Mouse (Mus musculus) cerebellum, postnatal 25 days (tissue): ENCODE results near the gene Rtf2.

Experiments
- DNase-seq, 2 experiments: peaks; one replicate each; pipeline ENCODE4 v3.0.0; 2021; ENCODE audit warnings: mixed read lengths in 2 of 2

Gene Rtf2

GRCm38 (mm10) chr2:172484696-172485370 is 44.5 kb downstream of the Rtf2 start:
- DNase-seq: no peak

GRCm38 (mm10) chr2:172496736-172497345 is 56.5 kb downstream of the Rtf2 start:
- DNase-seq: no peak

GRCm38 (mm10) chr2:172498823-172499222 is 58.5 kb downstream of the Rtf2 start:
- no peak for DNase-seq

- no peak for DNase-seq
Measured at GRCm38 (mm10) chr2:172500752-172501316, 60.5 kb downstream of the Rtf2 start.

- DNase-seq: peak; percentile 7 to 53
Measured at GRCm38 (mm10) chr2:172501341-172501740, 61.0 kb downstream of the Rtf2 start.

- DNase-seq: no peak
Measured at GRCm38 (mm10) chr2:172502168-172502567, 61.8 kb downstream of the Rtf2 start.

- no peak for DNase-seq
Measured at GRCm38 (mm10) chr2:172506121-172506520, 65.8 kb downstream of the Rtf2 start.

GRCm38 (mm10) chr2:172510056-172510712 is 69.8 kb downstream of the Rtf2 start:
- DNase-seq: no peak

GRCm38 (mm10) chr2:172510899-172511298 is 70.5 kb downstream of the Rtf2 start:
- no peak for DNase-seq

GRCm38 (mm10) chr2:172516407-172516992 is 76.1 kb downstream of the Rtf2 start:
- no peak for DNase-seq
